ENCODE assay signal across 26 mouse cellular contexts in the genomic region with DNA sequence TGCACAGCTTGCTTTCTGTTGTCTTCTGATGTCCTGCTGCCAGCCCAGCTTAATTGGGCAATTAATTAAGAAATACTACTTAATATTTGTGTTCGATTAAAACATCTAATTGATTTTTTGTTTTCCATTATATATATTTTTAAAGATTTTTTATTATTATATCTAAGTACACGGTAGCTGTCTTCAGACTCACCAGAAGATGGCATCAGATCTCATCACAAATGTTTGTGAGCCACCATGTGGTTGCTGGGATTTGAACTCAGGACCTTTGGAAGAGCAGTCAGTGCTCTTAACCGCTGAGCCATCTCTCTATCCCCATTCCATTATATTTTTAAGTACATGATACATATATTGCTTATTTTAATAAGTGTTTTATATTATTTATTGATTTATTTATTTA. TPM values are rescaled to one million over a fixed set of nuclear protein-coding genes. Genes with fewer than 3 reads are reported as not detected.
DNase-seq lines count a peak whose midpoint lies in the region; ATAC-seq and TF ChIP-seq lines count a peak whose summit lies in the region.
"Had no signal": no experiment of that assay in that cellular context is flagged by ENCODE, and none has a peak within 500 bp of the region (broad histone marks: within the 10 kb centered on the region; RNA-seq: fewer than 3 reads in every experiment).

No protein-coding gene starts in this region.

- DNase-seq in heart, adult 2 months = no peak
- DNase-seq in layer of hippocampus, adult 2 months (ENCODE audit: low spot score in 2 of 2) = no peak
- DNase-seq in layer of hippocampus, postnatal 36 days = no peak
- DNase-seq in 416B (ENCODE audit: low read depth) (peak; percentile 24), MEL (ENCODE audit: low read depth, low spot score) (no peak)
- DNase-seq: adrenal gland, adult 2 months; adrenal gland, postnatal 14 days; B cell, adult 2 months; cerebellum, adult 11 months; cerebellum, adult 2 months; cerebellum, adult 9-11 months; cerebellum, postnatal 25 days; gastrocnemius, postnatal 10 days; gastrocnemius, postnatal 36 days; heart, postnatal 14 days; heart, postnatal 4 days had no signal

- no peak overlapping the region for H3K4me2 ChIP-seq in heart, embryonic 12.5 days
- H3K4me2 ChIP-seq in forebrain, embryonic 16.5 days (ENCODE audit: low read length) = no peak overlapping the region
- H3K4me2 ChIP-seq: embryonic facial prominence, embryonic 12.5 days; embryonic facial prominence, embryonic 15.5 days; heart, embryonic 13.5 days; hindbrain, embryonic 14.5 days had no signal

- intact Hi-C loops in heart, adult 2 months (cut with DNase I) = no loop called here

- H3K9ac ChIP-seq in heart, adult 2 months (ENCODE audit: low read depth, low read length) = no peak overlapping the region
- no peak overlapping the region for H3K9ac ChIP-seq in heart, embryonic 12.5 days
- H3K9ac ChIP-seq in MEL (ENCODE audit: control insufficient read depth, low read depth, low read length, poor library complexity, severe bottlenecking) = no peak overlapping the region
- H3K9ac ChIP-seq in forebrain, embryonic 16.5 days (replicated peaks; ENCODE audit: low read depth, low read length) = no peak overlapping the region
- H3K9ac ChIP-seq: embryonic facial prominence, embryonic 12.5 days; embryonic facial prominence, embryonic 15.5 days; heart, embryonic 13.5 days; hindbrain, embryonic 14.5 days had no signal

- TF ChIP-seq POLR2A in heart, adult 2 months (IDR thresholded peaks at IDR 0.05; ENCODE audit: insufficient read depth, low read depth, low read length) = no peak
- no peak for TF ChIP-seq POLR2A in MEL (IDR thresholded peaks at IDR 0.05; ENCODE audit: control insufficient read depth in 1 of 2, insufficient read depth in 1 of 2, low read depth in 1 of 2, low read length in 2 of 2, poor library complexity in 1 of 2)

- H3K27me3 ChIP-seq in heart, adult 2 months (ENCODE audit: control insufficient read depth, insufficient read depth, low read length) = no peaks in the 10 kb centered on the region
- H3K27me3 ChIP-seq in heart, embryonic 12.5 days (replicated peaks) = no peaks in the 10 kb centered on the region
- H3K27me3 ChIP-seq in MEL (ENCODE audit: control insufficient read depth in 1 of 2, insufficient read depth in 2 of 2, low read length in 2 of 2) = no peaks in the 10 kb centered on the region
- no peaks in the 10 kb centered on the region for H3K27me3 ChIP-seq in forebrain, embryonic 16.5 days (replicated peaks; ENCODE audit: control insufficient read depth, insufficient read depth, low read length)
- H3K27me3 ChIP-seq: embryonic facial prominence, embryonic 12.5 days; embryonic facial prominence, embryonic 15.5 days; heart, embryonic 13.5 days had no signal

- WGBS in heart, adult 2 months = 76% methylated on average over 3 of the region's 3 CpGs
- 79% methylated on average over 3 of the region's 3 CpGs for WGBS in heart, embryonic 12.5 days
- 86% methylated on average over 3 of the region's 3 CpGs for WGBS in forebrain, embryonic 16.5 days

- no peak overlapping the region for H3K4me3 ChIP-seq in heart, adult 2 months
- no peak overlapping the region for H3K4me3 ChIP-seq in heart, embryonic 12.5 days
- H3K4me3 ChIP-seq in layer of hippocampus, adult 2 months = no peak overlapping the region
- no peak overlapping the region for H3K4me3 ChIP-seq in MEL (ENCODE audit: control insufficient read depth in 1 of 2, insufficient read depth in 1 of 2, low read depth in 2 of 2, low read length in 2 of 2)
- H3K4me3 ChIP-seq in forebrain, embryonic 16.5 days (replicated peaks; ENCODE audit: low read length) = no peak overlapping the region
- H3K4me3 ChIP-seq: embryonic facial prominence, embryonic 12.5 days; embryonic facial prominence, embryonic 15.5 days; heart, embryonic 13.5 days had no signal

- TF ChIP-seq EP300 in heart, adult 2 months (IDR thresholded peaks at IDR 0.05; ENCODE audit: insufficient read depth, low read depth, low read length) = no peak
- TF ChIP-seq EP300 in MEL (IDR thresholded peaks at IDR 0.05; ENCODE audit: low read depth in 1 of 2, low read length in 2 of 2) = no peak

- H3K9me3 ChIP-seq in heart, embryonic 12.5 days (replicated peaks) = 0 out of 2 replicates have a peak, but pooled peaks cover 5% of the 10 kb centered on the region
- no peaks in the 10 kb centered on the region for H3K9me3 ChIP-seq in MEL (replicated peaks; ENCODE audit: insufficient read depth, low read length)
- H3K9me3 ChIP-seq in forebrain, embryonic 16.5 days (ENCODE audit: control insufficient read depth, low read length) = no peaks in the 10 kb centered on the region
- H3K9me3 ChIP-seq: embryonic facial prominence, embryonic 12.5 days had no signal

- no peak for ATAC-seq in heart, embryonic 12.5 days (ENCODE audit: insufficient number of reproducible peaks, low FRiP score)
- ATAC-seq in forebrain, embryonic 16.5 days = no peak
- no peak for ATAC-seq in monocyte, adult 5-6 weeks (replicated peaks; ENCODE audit: insufficient number of reproducible peaks, low FRiP score, low TSS enrichment, poor library complexity, severe bottlenecking)
- ATAC-seq: forebrain, embryonic 14.5 days; hindbrain, postnatal 0 days; inflammation-experienced regulatory T-cells, adult 6 months had no signal

- TF ChIP-seq RAD21 in MEL (IDR thresholded peaks at IDR 0.05; ENCODE audit: low read depth, low read length) = peak; percentile 23

- H3K27ac ChIP-seq in heart, adult 2 months = no peak overlapping the region
- H3K27ac ChIP-seq in heart, embryonic 12.5 days (ENCODE audit: poor library complexity, severe bottlenecking) = no peak overlapping the region
- H3K27ac ChIP-seq in layer of hippocampus, adult 2 months = no peak overlapping the region
- H3K27ac ChIP-seq in MEL (ENCODE audit: control insufficient read depth, low read depth, low read length) = no peak overlapping the region
- no peak overlapping the region for H3K27ac ChIP-seq in forebrain, embryonic 16.5 days (ENCODE audit: low read length)
- H3K27ac ChIP-seq: embryonic facial prominence, embryonic 12.5 days; embryonic facial prominence, embryonic 15.5 days; heart, embryonic 13.5 days; hindbrain, embryonic 14.5 days; hindbrain, postnatal 0 days had no signal

- no peaks in the 10 kb centered on the region for H3K79me2 ChIP-seq in heart, adult 2 months (replicated peaks; ENCODE audit: control insufficient read depth, insufficient read depth, low read length)
- no peaks in the 10 kb centered on the region for H3K79me2 ChIP-seq in MEL (ENCODE audit: control insufficient read depth, insufficient read depth, low read length, poor library complexity)

- TF ChIP-seq CTCF in heart, adult 2 months (IDR thresholded peaks at IDR 0.05) = peak; percentile 45
- peak; percentile 66 for TF ChIP-seq CTCF in layer of hippocampus, adult 2 months (conservative IDR thresholded peaks at IDR 0.05)
- no peak; a peak in 1 of 6 replicates for TF ChIP-seq CTCF in MEL (IDR thresholded peaks at IDR 0.05 in 2 of 3, conservative IDR thresholded peaks at IDR 0.05 in 1 of 3; ENCODE audit: control insufficient read depth in 1 of 3, insufficient read depth in 1 of 3, low read depth in 2 of 3, low read length in 3 of 3, poor library complexity in 1 of 3, severe bottlenecking in 1 of 3)

- H3K4me1 ChIP-seq in heart, adult 2 months (ENCODE audit: control insufficient read depth, insufficient read depth, low read length) = peaks cover 2% of the 10 kb centered on the region
- no peaks in the 10 kb centered on the region for H3K4me1 ChIP-seq in heart, embryonic 12.5 days (replicated peaks)
- H3K4me1 ChIP-seq in MEL (ENCODE audit: control insufficient read depth in 1 of 2, insufficient read depth in 2 of 2, low read length in 2 of 2) = no peaks in the 10 kb centered on the region
- H3K4me1 ChIP-seq in forebrain, embryonic 16.5 days (replicated peaks; ENCODE audit: control insufficient read depth, insufficient read depth, low read length) = no peaks in the 10 kb centered on the region
- H3K4me1 ChIP-seq: embryonic facial prominence, embryonic 12.5 days; embryonic facial prominence, embryonic 15.5 days; heart, embryonic 13.5 days had no signal

- H3K36me3 ChIP-seq in heart, adult 2 months (ENCODE audit: control insufficient read depth, insufficient read depth, low read length) = no peaks in the 10 kb centered on the region
- H3K36me3 ChIP-seq in heart, embryonic 12.5 days = no peaks in the 10 kb centered on the region
- H3K36me3 ChIP-seq in MEL (ENCODE audit: control insufficient read depth in 1 of 2, insufficient read depth in 2 of 2, low read length in 2 of 2) = no peaks in the 10 kb centered on the region
- no peaks in the 10 kb centered on the region for H3K36me3 ChIP-seq in forebrain, embryonic 16.5 days (ENCODE audit: control insufficient read depth, insufficient read depth)
- H3K36me3 ChIP-seq: embryonic facial prominence, embryonic 12.5 days; embryonic facial prominence, embryonic 15.5 days; heart, embryonic 13.5 days had no signal

TF ChIP-seq in MEL, 35 proteins besides CTCF, POLR2A, EP300 and RAD21:
- TF ChIP-seq MAZ (IDR thresholded peaks at IDR 0.05; ENCODE audit: low read depth, low read length) = no peak
- 0 out of 2 replicates have a peak, but pooled peaks have one; percentile 16 for TF ChIP-seq SMC3 (IDR thresholded peaks at IDR 0.05; ENCODE audit: low read depth, low read length)

RNA-seq across cellular contexts. Expression of gene Gpr160, which starts 22.5 kb away (rescaled TPM):
- total RNA-seq in heart, adult 2 months (2021) = 1 to 10 TPM; 1.4 to 2.8 TPM
- polyA plus RNA-seq in heart, adult 2 months (2012; rRNA removed) = 1.9 and 4.0 TPM in 2 replicates
- polyA plus RNA-seq in heart, embryonic 12.5 days (2016; fragmentation: Nextera tagmentation; extraction: Ambion mirVana) = 0.68 and 0.95 TPM in 2 replicates
- total RNA-seq in layer of hippocampus, adult 2 months (2021) = under 1 TPM; 0.37 to 0.79 TPM
- 1 to 10 TPM in 1 of 2 experiments, not detected in 1; 1.1 TPM for total RNA-seq in layer of hippocampus, postnatal 36 days (2021)
- total RNA-seq in MEL (2012; rRNA removed) = not detected in 2 replicates
- polyA plus RNA-seq in MEL (2012; ENCODE audit: insufficient read depth in 1 of 2, insufficient read length in 2 of 2, low read depth in 1 of 2, low replicate concordance in 2 of 2, missing spikeins in 1 of 2) = under 1 TPM in 1 of 2 experiments, not detected in 1; 0.17 TPM
- 0.65 and 1.3 TPM in 2 replicates for polyA plus RNA-seq in forebrain, embryonic 16.5 days (2015; fragmentation: Nextera tagmentation; extraction: Ambion mirVana)
- 6.4 to 17.2 TPM (median 9.5 TPM) in 3 replicates for total RNA-seq in monocyte, adult 5-6 weeks (2017)

RNA-seq across cellular contexts. Expression of gene Sec62, which starts 40.6 kb away (rescaled TPM):
- total RNA-seq in heart, adult 2 months (2021) = 10 to 100 TPM; 36.6 to 41.5 TPM
- polyA plus RNA-seq in heart, adult 2 months (2012; rRNA removed) = 12.9 and 19.7 TPM in 2 replicates
- polyA plus RNA-seq in heart, embryonic 12.5 days (2016; fragmentation: Nextera tagmentation; extraction: Ambion mirVana) = 76.7 and 78.7 TPM in 2 replicates
- total RNA-seq in layer of hippocampus, adult 2 months (2021) = 10 to 100 TPM; 90.1 to 96.4 TPM
- 100 to 1,000 TPM; 102 to 105 TPM for total RNA-seq in layer of hippocampus, postnatal 36 days (2021)
- 32.8 and 35.6 TPM in 2 replicates for total RNA-seq in MEL (2012; rRNA removed)
- 100 to 1,000 TPM in 1 of 2 experiments, 10 to 100 TPM in 1; 75.4 to 171 TPM for polyA plus RNA-seq in MEL (2012; ENCODE audit: insufficient read depth in 1 of 2, insufficient read length in 2 of 2, low read depth in 1 of 2, low replicate concordance in 2 of 2, missing spikeins in 1 of 2)
- 65.3 and 73.4 TPM in 2 replicates for polyA plus RNA-seq in forebrain, embryonic 16.5 days (2015; fragmentation: Nextera tagmentation; extraction: Ambion mirVana)
- total RNA-seq in monocyte, adult 5-6 weeks (2017) = 127 to 145 TPM (median 128 TPM) in 3 replicates

Comparison
In these comparisons a context has a peak if more than half of its experiments do, and no peak if none do; other contexts are left out.
1. CTCF ChIP-seq: peak in heart, adult 2 months (single experiment) and layer of hippocampus, adult 2 months (single experiment); none in MEL (0 of 3).